Comparison of ENCODE assay signal across 8 mouse cellular contexts in genomic region chr6:35539304-35540009, GRCm38 (mm10). TPM values are rescaled to one million over a fixed set of nuclear protein-coding genes. Genes with fewer than 3 reads are reported as not detected.
A peak's percentile ranks its signal among the peaks of the same experiment; 100 is the strongest.
DNase-seq lines count a peak whose midpoint lies in the region; ATAC-seq lines count a peak whose summit lies in the region.

TSS of gene Mtpn (minus strand) at chr6:35539888.

- H3K27me3 ChIP-seq in hindbrain, embryonic 14.5 days (ENCODE audit: control insufficient read depth, insufficient read depth, low read length), result no peaks in the 10 kb centered on the region

- H3K36me3 ChIP-seq in hindbrain, embryonic 14.5 days (replicated peaks; ENCODE audit: control insufficient read depth, insufficient read depth), result no peaks in the 10 kb centered on the region

- H3K4me3 ChIP-seq in hindbrain, embryonic 14.5 days (replicated peaks; ENCODE audit: low read length), result peak within 1 kb of the TSS; percentile 99

- DNase-seq in R1 (ENCODE audit: low read depth, low spot score), result peak; percentile 99
- peak; percentile 96 to 98 for DNase-seq in cerebellum, postnatal 25 days
- DNase-seq in frontal cortex, postnatal 25 days (ENCODE audit: low spot score in 2 of 2), result peak; percentile 91 to 96
- peak; percentile 98 for DNase-seq in hindbrain, embryonic 14.5 days (ENCODE audit: low spot score)
- peak; percentile 97 to 98 for DNase-seq in layer of hippocampus, postnatal 36 days
- peak; percentile 100 for DNase-seq in lung, postnatal 36 days
- peak; percentile 98 for DNase-seq in retina, postnatal 1 day
- DNase-seq in urinary bladder, adult 18-20 months (ENCODE audit: low spot score in 2 of 2), result peak; percentile 97 to 99

- ATAC-seq in hindbrain, embryonic 14.5 days (ENCODE audit: low FRiP score), result peak; percentile 99

- peaks cover 15% of the 10 kb centered on the region for H3K4me1 ChIP-seq in hindbrain, embryonic 14.5 days (replicated peaks; ENCODE audit: control insufficient read depth, insufficient read depth, low read length)

- 1% methylated on average over 61 of the region's 61 CpGs for WGBS in hindbrain, embryonic 14.5 days

- peak within 1 kb of the TSS; percentile 78 for H3K4me2 ChIP-seq in hindbrain, embryonic 14.5 days (replicated peaks)

- peak within 1 kb of the TSS; percentile 82 for H3K27ac ChIP-seq in hindbrain, embryonic 14.5 days

- H3K9ac ChIP-seq in hindbrain, embryonic 14.5 days, result peak within 1 kb of the TSS; percentile 95

- H3K9me3 ChIP-seq in hindbrain, embryonic 14.5 days (ENCODE audit: control insufficient read depth, low read length), result no peaks in the 10 kb centered on the region

RNA-seq across cellular contexts. Expression of gene Mtpn, which starts in this region (rescaled TPM):
- 171 and 188 TPM in 2 replicates for polyA plus RNA-seq in hindbrain, embryonic 14.5 days (2014; fragmentation: Nextera tagmentation; extraction: Ambion mirVana)
- total RNA-seq in layer of hippocampus, postnatal 36 days (2021), result 100 to 1,000 TPM; 249 to 285 TPM

Comparison
In these comparisons a context has a peak if more than half of its experiments do, and no peak if none do; other contexts are left out.
1. Peak in every context shown above with its lines: DNase-seq, ATAC-seq, H3K4me3 ChIP-seq and H3K27ac ChIP-seq.